Mouse (Mus musculus): ENCODE data around the gene Oaf.

GRCm38 (mm10) chr9:43224771-43225355 is 14.8 kb downstream of the Oaf start:
- TF ChIP-seq MAX (IDR thresholded peaks at IDR 0.05; ENCODE audit: low read length): no peak
- TF ChIP-seq CTCF (IDR thresholded peaks at IDR 0.05 in 2 of 3, conservative IDR thresholded peaks at IDR 0.05 in 1 of 3; ENCODE audit: control insufficient read depth in 1 of 3, insufficient read depth in 1 of 3, low read depth in 2 of 3, low read length in 3 of 3, poor library complexity in 1 of 3, severe bottlenecking in 1 of 3): no peak
- TF ChIP-seq ZNF384 (IDR thresholded peaks at IDR 0.05; ENCODE audit: low read depth, low read length): no peak
- no peak; the same call in 1 of the 2 replicates for TF ChIP-seq KAT2A (conservative IDR thresholded peaks at IDR 0.05; ENCODE audit: low read depth, low read length)
- peak; percentile 74 to 87 for TF ChIP-seq EP300 (IDR thresholded peaks at IDR 0.05; ENCODE audit: low read depth in 1 of 2, low read length in 2 of 2)
- no peak for TF ChIP-seq POLR2AphosphoS2 (IDR thresholded peaks at IDR 0.05; ENCODE audit: low read length)
- peak; percentile 78 for TF ChIP-seq GATA1 (IDR thresholded peaks at IDR 0.05; ENCODE audit: low read depth, low read length)
- TF ChIP-seq ETS1 (IDR thresholded peaks at IDR 0.05; ENCODE audit: low read depth, low read length): peak; percentile 86
- TF ChIP-seq TAL1 (IDR thresholded peaks at IDR 0.05; ENCODE audit: low read length): peak; percentile 67
- TF ChIP-seq USF1 (IDR thresholded peaks at IDR 0.05; ENCODE audit: low read depth, low read length): peak; percentile 11; the same call in 1 of the 2 replicates
- peak; percentile 59; the same call in 1 of the 2 replicates for TF ChIP-seq MAZ (IDR thresholded peaks at IDR 0.05; ENCODE audit: low read depth, low read length)
- no peak for TF ChIP-seq POLR2A (IDR thresholded peaks at IDR 0.05; ENCODE audit: control insufficient read depth in 1 of 2, insufficient read depth in 1 of 2, low read depth in 1 of 2, low read length in 2 of 2, poor library complexity in 1 of 2)
- no peak for TF ChIP-seq NELFE (IDR thresholded peaks at IDR 0.05; ENCODE audit: low read depth, low read length)

Measured in MEL (cell line).